Mouse (Mus musculus): ENCODE results near the gene Ltf.

DNA sequence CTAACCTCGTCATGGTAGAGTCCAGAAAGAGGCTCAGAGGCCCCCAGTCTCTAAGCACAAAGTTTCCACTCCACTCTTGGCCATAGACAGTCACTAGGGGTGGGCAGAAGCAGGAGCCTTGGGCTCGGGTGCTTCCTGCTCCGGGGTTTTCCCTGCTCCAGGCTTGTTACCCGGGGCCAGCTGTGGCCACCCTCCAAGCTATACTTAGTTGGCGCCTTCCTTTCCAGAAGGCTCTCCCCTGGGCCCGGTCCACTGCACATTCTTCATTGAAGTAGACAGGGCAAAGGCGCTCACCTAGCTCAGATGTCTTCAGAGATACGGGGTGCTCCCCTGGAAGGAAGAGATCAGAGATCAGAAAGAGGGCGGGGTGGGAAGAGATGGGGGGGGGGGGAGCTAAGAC lies 7.5 kb upstream of the Ltf start:
- TF ChIP-seq CTCF (IDR thresholded peaks at IDR 0.05; ENCODE audit: borderline replicate concordance, extremely low read depth, insufficient read depth, insufficient read length) (no peak), POLR2A (IDR thresholded peaks at IDR 0.05; ENCODE audit: borderline replicate concordance, extremely low read depth, insufficient read depth, insufficient read length, poor library complexity, severe bottlenecking) (no peak)

Data from brain, embryonic 14.5 days (tissue).